Mouse (Mus musculus) ES-E14 (cell line): Measurements from ENCODE around the gene Ccdc151. TPM values are rescaled to one million over a fixed set of nuclear protein-coding genes. Genes with fewer than 3 reads are reported as not detected.
A peak's percentile ranks its signal among the peaks of the same experiment; 100 is the strongest.

ENCODE experiments used
- DNase-seq: peaks from one replicate; pipeline ENCODE4 v3.0.0-alpha.2; 2013; ENCODE audit warnings: low read depth, low spot score
- H3K27ac ChIP-seq: 2 replicates; pipeline ENCODE4 v1.5.1; 2012; ENCODE audit warnings: low read depth, mild to moderate bottlenecking, low read length, moderate library complexity, mixed read lengths; ENCODE audit not compliant: poor library complexity, insufficient read depth, severe bottlenecking
- H3K36me3 ChIP-seq: 2 replicates; pipeline ENCODE4 v1.6.1; 2012; ENCODE audit warnings: mild to moderate bottlenecking, low read length, moderate library complexity, mixed read lengths; ENCODE audit not compliant: control insufficient read depth, poor library complexity, insufficient read depth, severe bottlenecking
- H3K4me1 ChIP-seq, 2 experiments: fragments of 150-350 bp in 1 of 2; sonication (generic) in 1 of 2; 2 replicates each; pipeline ENCODE4 v1.6.1; 2012; ENCODE audit warnings: low read length in 2 of 2, mild to moderate bottlenecking in 1 of 2, mixed read lengths in 1 of 2; ENCODE audit not compliant: control insufficient read depth in 2 of 2, insufficient read depth in 2 of 2, poor library complexity in 1 of 2
- H3K4me3 ChIP-seq, 2 experiments: fragments of 150-350 bp in 1 of 2; sonication (generic) in 1 of 2; 2 replicates each; pipeline ENCODE4 v1.5.1; 2012; ENCODE audit warnings: low read length in 2 of 2, low read depth in 1 of 2, mild to moderate bottlenecking in 1 of 2, mixed read lengths in 1 of 2; ENCODE audit not compliant: insufficient read depth in 1 of 2, poor library complexity in 1 of 2, severe bottlenecking in 1 of 2
- H3K9ac ChIP-seq: 2 replicates; pipeline ENCODE4 v1.6.1; 2012; ENCODE audit warnings: low read depth, mild to moderate bottlenecking, low read length, mixed read lengths; ENCODE audit not compliant: poor library complexity, insufficient read depth, severe bottlenecking
- H3K9me3 ChIP-seq: fragments of 150-350 bp; sonication (generic); 2 replicates; pipeline ENCODE4 v1.6.1; 2012; ENCODE audit warnings: low read depth, mild to moderate bottlenecking, low read length; ENCODE audit not compliant: control insufficient read depth, insufficient read depth
- CHD2 ChIP-seq: IDR thresholded peaks from 2 replicates; pipeline ENCODE4 v1.6.1; 2014; ENCODE audit warnings: mild to moderate bottlenecking, low read depth, low read length, inconsistent platforms
- HCFC1 ChIP-seq: IDR thresholded peaks from 2 replicates; pipeline ENCODE4 v1.6.1; 2012; ENCODE audit warnings: low read length, inconsistent platforms, borderline replicate concordance; ENCODE audit not compliant: insufficient read depth
- MAFK ChIP-seq: IDR thresholded peaks from 2 replicates; pipeline ENCODE4 v1.6.1; 2014; ENCODE audit warnings: mild to moderate bottlenecking, low read depth, low read length, inconsistent platforms; ENCODE audit not compliant: insufficient read depth
- ZC3H11A ChIP-seq: IDR thresholded peaks from 2 replicates; pipeline ENCODE4 v1.6.1; 2012; ENCODE audit warnings: low read depth, mild to moderate bottlenecking, inconsistent platforms, low read length, borderline replicate concordance
- ZNF384 ChIP-seq: IDR thresholded peaks from 2 replicates; pipeline ENCODE4 v1.6.1; 2012; ENCODE audit warnings: low read depth, low read length, inconsistent platforms
- in situ Hi-C, 2 experiments: fragments of 600-800 bp; cut with MboI; formaldehyde crosslinking; loops; one replicate each; pipeline ENCODE4 v1.15.1; 2025; ENCODE audit warnings: low sequenced_read_pairs in 2 of 2, inconsistent platforms in 1 of 2; ENCODE audit not compliant: unreplicated experiment in 2 of 2
- total RNA-seq: library from RNA; depleted of rRNA; stranded (reverse); fragments of 300-350 nt; gene quantifications from 2 replicates; pipeline ENCODE4 v1.2.3, GENCODE M21; 2012

The Ccdc151 gene
- total RNA-seq, 1 experiment, result 1.4 TPM

DNA sequence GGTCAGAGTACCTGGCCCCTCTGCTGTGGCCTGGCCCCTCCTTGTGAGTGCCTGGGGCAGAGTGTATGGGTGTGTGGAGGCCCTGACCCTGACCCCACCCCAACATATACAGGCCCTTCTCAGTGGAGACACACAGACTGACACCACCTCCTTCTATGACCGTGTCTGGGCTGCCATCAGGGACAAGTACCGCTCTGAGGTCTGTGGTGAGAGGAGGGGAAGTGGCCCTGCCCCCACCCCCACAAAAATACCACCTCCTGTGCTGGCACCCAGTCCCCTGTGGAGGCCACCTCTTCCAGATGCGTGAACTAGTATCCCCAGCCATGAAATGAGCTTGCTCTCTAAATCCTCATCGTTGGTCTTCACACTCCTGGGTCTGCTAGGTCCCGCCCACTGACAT is 8.6 kb upstream of the Ccdc151 start:
- no peak overlapping the region for H3K4me3 ChIP-seq
- in situ Hi-C loops, result no loop called here
- H3K36me3 ChIP-seq, result peaks cover 81% of the 10 kb centered on the region
- no peaks in the 10 kb centered on the region for H3K9me3 ChIP-seq
- DNase-seq, result no peak
- H3K4me1 ChIP-seq, result peaks cover 3 to 16% of the 10 kb centered on the region in 2 experiments; a peak in 2 of 4 replicates
- TF ChIP-seq MAFK, result no peak
- no peak for TF ChIP-seq CHD2
- TF ChIP-seq ZNF384, result no peak
- TF ChIP-seq HCFC1, result no peak
- TF ChIP-seq ZC3H11A, result no peak
- no peak overlapping the region for H3K27ac ChIP-seq
- no peak overlapping the region for H3K9ac ChIP-seq

DNA sequence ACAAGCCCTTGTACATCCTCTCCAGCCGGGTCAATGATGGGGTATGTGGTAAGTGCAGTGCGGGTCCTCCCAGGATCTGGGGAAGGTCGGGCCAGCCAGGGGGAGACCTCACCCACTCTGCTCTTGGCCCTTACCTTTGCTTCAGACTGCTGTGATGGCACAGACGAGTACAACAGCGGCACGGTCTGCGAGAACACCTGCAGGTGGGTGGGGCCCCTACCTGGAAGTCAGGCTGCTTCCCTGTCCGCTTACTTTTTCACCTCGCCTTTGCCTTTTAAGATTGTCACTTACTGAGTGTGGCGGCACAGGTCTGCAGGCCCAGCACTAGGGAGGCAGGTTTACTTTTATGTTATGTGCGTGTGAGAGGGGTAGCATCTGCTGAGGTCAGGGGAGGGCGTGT is 2.1 kb upstream of the Ccdc151 start:
- in situ Hi-C loops, result no loop called here
- Histone ChIP-seq H3K9ac (no peak overlapping the region), H3K4me3 (no peak overlapping the region), H3K9me3 (no peaks in the 10 kb centered on the region), H3K36me3 (peaks cover 55% of the 10 kb centered on the region), H3K4me1 (peaks cover 0 to 13% of the 10 kb centered on the region in 2 experiments; a peak in 2 of 4 replicates), H3K27ac (no peak overlapping the region)
- no peak for DNase-seq
- no peak for TF ChIP-seq ZC3H11A
- TF ChIP-seq MAFK, result no peak
- no peak for TF ChIP-seq ZNF384
- TF ChIP-seq CHD2, result no peak
- no peak for TF ChIP-seq HCFC1

DNA sequence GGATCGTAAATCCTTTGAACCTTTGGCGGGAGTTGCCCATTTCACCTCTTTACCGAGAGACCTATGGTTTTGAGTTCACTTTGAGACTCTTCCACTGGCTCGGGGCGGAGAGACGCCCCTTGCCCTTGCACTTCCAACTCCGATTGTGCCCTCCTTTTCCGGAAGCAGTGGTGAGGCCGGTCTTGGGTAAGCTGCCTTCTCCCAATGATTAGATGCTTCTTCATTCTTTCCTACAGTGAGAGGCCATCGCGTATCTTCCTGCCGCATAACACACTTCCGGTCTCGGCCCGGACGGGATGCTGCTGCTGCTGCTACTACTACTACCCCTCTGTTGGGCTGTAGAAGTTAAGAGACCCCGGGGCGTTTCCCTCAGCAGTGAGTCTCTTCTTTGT is 725 bp upstream of the Ccdc151 start:
- peak overlapping the region; percentile 75 for H3K27ac ChIP-seq
- peak overlapping the region; percentile 76 to 87 for H3K4me3 ChIP-seq
- no peaks in the 10 kb centered on the region for H3K9me3 ChIP-seq
- peak overlapping the region; percentile 84 for H3K9ac ChIP-seq
- H3K4me1 ChIP-seq, result peaks cover 0 to 13% of the 10 kb centered on the region in 2 experiments; a peak in 2 of 4 replicates
- H3K36me3 ChIP-seq, result peaks cover 45% of the 10 kb centered on the region
- in situ Hi-C loops, result no loop called here
- peak; percentile 24; the same call in 1 of the 2 replicates for TF ChIP-seq CHD2
- no peak for TF ChIP-seq HCFC1
- no peak for TF ChIP-seq MAFK
- TF ChIP-seq ZNF384, result no peak
- TF ChIP-seq ZC3H11A, result no peak
- no peak for DNase-seq

DNA sequence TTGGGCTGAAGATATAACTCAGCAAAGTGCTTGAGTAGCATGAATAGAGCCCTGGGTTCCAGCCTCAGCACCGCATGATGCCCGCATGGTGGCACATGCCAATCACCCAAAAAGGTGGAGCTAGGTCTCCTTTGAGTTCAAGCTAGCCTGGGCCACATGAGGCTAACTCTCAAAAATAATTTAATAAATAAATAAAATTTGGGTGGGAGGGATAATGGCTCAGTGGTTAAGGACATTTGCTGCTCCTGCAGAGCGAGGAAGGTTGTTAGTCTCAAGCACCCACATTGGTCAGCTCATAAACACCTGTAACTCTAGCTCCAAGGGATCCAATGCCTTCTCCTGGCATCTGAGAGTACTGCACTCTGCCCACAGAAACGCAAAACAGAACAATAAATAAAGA is 801 bp downstream of the Ccdc151 start:
- Histone ChIP-seq H3K4me1 (peaks cover 0 to 13% of the 10 kb centered on the region in 2 experiments; a peak in 2 of 4 replicates), H3K36me3 (peaks cover 30% of the 10 kb centered on the region), H3K9ac (no peak overlapping the region), H3K4me3 (no peak overlapping the region), H3K9me3 (no peaks in the 10 kb centered on the region), H3K27ac (no peak overlapping the region)
- in situ Hi-C loops, result no loop called here
- DNase-seq, result no peak
- no peak for TF ChIP-seq MAFK
- no peak for TF ChIP-seq HCFC1
- no peak for TF ChIP-seq ZC3H11A
- no peak for TF ChIP-seq CHD2
- TF ChIP-seq ZNF384, result no peak

DNA sequence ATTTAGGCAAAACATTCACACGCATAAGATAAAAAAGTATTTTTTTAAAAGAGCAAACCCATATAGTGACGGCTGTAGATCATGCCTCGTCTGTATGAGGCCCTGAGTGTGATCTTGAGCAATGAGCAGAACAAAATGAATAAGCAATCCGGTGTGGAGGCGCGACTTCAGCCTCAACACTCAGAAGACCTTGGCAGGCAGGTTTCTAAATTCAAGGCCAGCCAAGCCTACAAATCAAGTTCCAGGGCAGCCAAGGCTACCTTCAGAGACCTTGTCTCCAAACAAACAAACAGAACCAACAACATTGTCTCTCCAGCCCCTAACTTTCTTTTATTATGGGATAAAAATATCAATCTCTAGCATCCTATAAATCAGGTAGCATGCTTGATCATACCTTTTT is 2.1 kb downstream of the Ccdc151 start:
- TF ChIP-seq ZC3H11A, result no peak
- TF ChIP-seq MAFK, result no peak
- no peak for TF ChIP-seq CHD2
- no peak for TF ChIP-seq ZNF384
- no peak for TF ChIP-seq HCFC1
- Histone ChIP-seq H3K4me3 (no peak overlapping the region), H3K9me3 (no peaks in the 10 kb centered on the region), H3K27ac (no peak overlapping the region), H3K36me3 (peaks cover 17% of the 10 kb centered on the region), H3K4me1 (peaks cover 0 to 13% of the 10 kb centered on the region in 2 experiments; a peak in 2 of 4 replicates), H3K9ac (no peak overlapping the region)
- no peak for DNase-seq
- in situ Hi-C loops, result no loop called here
